Mouse (Mus musculus): ENCODE results near the gene Ntan1. TPM values are rescaled to one million over a fixed set of nuclear protein-coding genes. Genes with fewer than 3 reads are reported as not detected.
A peak's percentile ranks its signal among the peaks of the same experiment; 100 is the strongest.
"Not testable (repeated sequence)": the region's sequence is repeated elsewhere in the genome, so short reads cannot be mapped to it uniquely, and the experiment has no call there.

The Ntan1 gene
- 10 to 100 TPM; 84.7 to 86.4 TPM for total RNA-seq (2021)

DNA sequence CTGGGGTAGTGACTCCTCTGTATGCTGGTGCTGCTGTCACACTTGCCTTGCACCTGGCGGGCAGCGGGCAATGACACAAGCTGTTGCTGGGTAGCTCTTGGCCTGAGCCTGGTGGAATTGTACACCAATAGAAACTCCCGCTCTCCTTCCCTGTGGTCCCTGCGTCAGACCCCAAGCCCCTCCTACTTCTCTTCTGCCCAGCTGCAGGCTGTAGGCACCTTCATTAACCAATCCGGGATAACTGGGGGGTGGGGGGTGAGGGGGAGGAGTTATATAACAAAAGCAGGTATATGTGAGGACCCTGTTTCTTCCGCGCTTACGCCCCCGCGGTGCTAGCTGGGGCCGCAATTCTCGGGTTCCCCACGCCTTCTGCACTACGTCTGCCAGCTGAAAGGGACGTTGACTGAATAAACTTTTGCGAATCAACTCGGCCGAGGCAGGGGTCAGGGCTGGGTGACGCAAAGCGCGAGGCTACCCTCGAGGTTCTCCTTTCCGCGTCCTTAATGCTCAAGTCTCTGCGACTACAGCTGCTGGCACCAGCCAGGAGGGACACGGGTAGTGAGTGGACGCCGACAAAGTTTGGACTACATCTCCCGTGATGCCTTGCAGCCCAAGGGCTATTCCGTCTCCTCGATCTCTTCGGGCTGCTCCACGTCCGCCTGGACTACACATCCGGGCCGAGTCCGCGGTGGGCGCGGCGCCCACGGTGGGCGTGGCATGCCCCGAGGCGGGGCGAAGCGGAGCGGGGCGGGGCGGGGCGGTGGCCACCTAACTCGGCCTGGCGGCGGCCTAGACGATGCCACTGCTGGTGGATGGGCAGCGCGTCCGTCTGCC is at the start of gene Ntan1:
Gene Ntan1 (plus strand): TSS at position 286 of the 834 bp plus-strand sequence.
- peak; percentile 86 to 89 for DNase-seq (ENCODE audit: extremely low spot score in 1 of 2, low spot score in 1 of 2)

DNA sequence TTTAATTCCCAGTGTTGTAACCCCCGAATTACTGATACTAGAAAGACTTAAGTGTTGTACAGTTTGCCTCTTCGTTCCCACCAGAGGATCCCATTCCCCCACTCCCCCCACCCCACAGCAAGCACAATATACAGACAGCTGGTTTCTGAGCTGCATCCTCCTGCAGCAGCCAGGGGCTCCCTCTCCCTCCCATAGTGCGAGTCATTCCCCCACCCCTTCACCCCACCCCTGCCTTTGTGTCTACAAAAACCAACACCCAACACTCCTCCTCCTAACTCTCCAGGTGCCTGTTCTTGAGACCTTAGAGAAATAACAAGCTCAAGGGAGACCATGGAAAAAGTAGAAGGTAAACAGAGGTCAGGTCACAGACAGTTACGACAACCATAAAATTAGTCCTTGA is 47.0 kb upstream of the Ntan1 start:
- DNase-seq (ENCODE audit: extremely low spot score in 1 of 2, low spot score in 1 of 2): not testable (repeated sequence)

DNA sequence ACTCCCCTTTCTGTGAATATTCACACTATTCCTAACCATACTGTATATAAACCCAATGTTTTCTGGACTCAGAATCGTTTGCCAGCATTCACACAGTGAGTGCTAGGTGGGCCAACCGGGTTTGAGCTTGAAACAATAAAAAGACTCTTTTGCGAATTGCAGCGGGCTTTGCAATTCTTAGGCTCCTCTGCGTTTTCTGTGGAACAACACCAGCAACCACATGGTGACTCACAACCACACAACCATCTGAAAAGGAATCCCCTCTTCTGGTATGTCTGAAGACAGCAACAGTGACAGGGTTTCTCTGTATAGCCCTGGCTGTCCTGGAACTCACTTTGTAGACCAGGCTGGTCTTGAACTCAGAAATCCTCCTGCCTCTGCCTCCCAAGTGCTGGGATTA is 46.6 kb upstream of the Ntan1 start:
- not testable (repeated sequence) for DNase-seq (ENCODE audit: extremely low spot score in 1 of 2, low spot score in 1 of 2)

DNA sequence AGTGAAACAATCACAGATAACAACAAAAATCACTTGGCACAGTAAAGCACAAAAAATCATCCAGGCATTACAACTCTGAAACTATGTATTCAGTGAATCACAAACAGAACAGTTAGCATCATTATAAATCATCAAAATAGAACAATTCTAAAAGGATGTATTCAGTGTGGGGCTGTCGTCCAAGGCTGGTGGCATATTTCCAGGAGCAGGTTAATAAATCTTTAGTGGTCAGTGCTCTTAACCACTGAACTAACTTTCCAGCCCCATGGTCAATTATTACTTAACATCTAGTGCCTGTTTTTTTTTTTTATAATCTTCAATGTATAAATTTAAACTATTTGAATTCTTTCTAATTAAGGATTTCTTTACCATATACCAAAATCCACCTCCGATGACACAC is 44.6 kb upstream of the Ntan1 start:
- not testable (repeated sequence) for DNase-seq (ENCODE audit: extremely low spot score in 1 of 2, low spot score in 1 of 2)

DNA sequence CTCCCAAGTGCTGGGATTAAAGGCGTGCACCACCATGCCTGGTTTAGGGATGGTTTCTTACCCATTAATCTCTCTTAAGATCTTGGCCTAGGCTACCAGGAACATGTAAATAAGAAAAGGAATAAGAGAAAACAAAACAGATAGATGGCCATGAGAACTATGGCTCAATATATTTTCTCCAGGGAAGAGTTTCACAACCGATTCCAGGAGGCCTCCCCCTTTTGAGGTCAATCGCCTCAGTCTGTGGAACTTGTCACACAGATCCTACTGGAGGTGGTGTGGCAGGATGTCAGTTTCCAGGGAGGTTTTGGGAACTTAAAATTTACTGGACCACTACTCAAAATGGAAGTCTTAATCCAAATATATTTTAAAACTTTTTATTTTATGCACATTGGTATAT is 44.0 kb upstream of the Ntan1 start:
- DNase-seq (ENCODE audit: extremely low spot score in 1 of 2, low spot score in 1 of 2): not testable (repeated sequence)

DNA sequence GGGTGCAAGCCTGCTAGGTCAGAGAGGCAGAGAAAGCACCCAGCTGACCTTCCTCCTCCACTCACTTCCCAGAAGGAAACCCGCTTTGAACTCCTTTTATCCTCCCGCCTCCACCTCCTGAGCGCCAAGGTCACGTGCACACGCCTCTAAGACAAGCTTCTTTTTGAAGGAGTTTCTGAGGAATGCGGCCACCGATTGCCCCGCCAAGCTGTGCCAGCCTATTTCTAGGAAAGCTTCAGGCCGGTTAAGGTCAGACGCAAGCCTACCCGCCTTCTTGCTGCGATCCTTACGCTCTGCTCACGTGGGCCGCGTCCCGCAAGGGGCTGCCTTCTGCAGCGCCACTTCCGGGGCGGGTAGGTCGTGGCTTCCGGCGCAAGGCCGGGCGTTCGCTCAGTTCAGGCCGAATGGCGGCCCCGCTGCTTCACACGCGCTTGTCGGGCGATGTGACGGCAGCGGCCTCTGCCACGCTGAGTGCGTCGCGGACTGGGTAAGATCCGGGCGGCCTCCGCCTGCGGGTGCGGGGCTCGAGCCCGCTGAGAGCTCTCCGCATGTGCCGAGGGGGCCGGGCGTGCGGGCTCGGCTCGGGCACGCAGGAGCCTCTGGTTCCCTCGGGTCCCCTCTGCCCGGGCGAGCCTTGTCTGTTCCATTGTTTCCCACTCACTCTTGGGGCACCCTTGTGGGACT is 38.1 kb upstream of the Ntan1 start, which contains the start of gene Rrn3:
Gene Rrn3 (plus strand): TSS at position 356 of the 684 bp plus-strand sequence.
- DNase-seq (ENCODE audit: extremely low spot score in 1 of 2, low spot score in 1 of 2): peak; percentile 80 to 86

DNA sequence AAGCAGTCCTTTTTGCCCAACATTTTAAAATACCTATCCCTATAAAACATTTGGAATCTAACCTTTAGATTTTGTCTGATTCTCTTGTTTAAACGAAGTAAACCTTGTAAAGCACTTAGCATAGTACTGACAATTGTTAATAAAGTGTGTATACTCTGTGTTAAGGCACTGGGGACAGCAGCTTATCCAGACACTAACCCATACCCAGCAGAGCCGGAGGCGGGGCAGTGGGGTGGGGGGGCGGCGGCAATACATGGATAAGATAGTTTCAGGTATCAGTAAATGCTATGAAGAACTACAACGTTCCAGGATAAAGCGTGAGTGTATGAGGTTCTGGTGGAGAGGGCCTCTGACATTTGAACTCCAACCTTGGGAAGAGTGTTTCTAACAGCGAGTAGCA is 37.4 kb upstream of the Ntan1 start:
- DNase-seq (ENCODE audit: extremely low spot score in 1 of 2, low spot score in 1 of 2): no peak

DNA sequence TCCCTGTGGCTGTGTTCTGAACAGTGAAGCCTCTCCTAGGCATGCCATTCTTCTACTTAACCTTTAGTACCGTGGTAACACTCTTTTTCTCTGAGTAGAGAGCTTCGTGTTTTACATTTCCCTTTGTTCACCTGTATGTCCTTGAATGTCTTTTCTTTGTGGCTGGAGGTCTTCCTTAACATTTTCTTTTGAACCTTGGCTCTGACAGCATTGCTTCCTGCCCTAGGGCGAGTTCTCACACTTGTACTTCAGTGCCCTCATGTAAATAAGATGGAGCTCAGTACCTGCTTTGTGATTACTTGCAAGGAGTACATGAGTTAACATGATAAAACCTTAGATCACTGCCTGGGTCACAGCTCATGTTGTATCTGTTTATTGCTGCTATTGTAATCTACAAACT is 32.7 kb upstream of the Ntan1 start:
- no peak for DNase-seq (ENCODE audit: extremely low spot score in 1 of 2, low spot score in 1 of 2)

DNA sequence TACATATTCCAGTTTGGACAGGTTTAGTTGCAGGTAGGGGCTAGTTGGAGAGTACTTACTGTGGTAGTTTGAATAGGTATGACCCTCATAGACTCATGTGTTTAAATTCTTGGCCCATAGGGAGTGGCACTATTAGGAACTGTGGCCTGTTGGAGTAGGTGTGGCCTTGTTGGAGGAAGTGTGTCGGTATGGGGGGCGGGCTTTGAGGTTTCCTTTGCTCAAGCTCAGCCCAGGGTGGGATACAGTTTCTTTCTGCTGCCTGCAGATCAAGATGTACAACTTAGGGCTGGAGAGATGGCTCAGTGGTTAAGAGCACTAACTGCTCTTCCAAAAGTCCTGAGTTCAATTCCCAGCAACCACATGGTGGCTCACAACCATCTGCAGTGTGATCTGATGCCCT is 25.2 kb upstream of the Ntan1 start:
- not testable (repeated sequence) for DNase-seq (ENCODE audit: extremely low spot score in 1 of 2, low spot score in 1 of 2)

DNA sequence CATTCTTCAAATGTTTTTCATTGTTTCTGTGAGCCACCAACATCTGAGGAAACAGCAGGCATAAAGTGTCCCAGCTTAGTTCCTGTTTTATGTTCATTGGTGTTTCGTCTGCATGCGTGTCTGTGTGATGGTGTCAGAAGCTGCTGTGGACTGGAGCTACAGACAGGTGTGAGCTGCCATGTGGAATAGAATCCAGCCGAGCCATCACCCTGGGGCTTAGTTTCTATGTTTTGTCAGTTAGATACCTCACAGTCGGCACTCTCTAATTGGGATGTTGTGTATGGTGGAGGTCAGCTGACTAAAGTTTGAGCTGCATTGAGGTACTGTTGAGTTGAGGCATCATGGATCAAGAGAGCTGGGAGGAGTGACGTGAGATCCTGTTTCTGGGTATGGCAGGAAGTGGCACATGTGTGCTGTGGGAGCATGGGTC is 21.9 kb upstream of the Ntan1 start:
- DNase-seq (ENCODE audit: extremely low spot score in 1 of 2, low spot score in 1 of 2): no peak

DNA sequence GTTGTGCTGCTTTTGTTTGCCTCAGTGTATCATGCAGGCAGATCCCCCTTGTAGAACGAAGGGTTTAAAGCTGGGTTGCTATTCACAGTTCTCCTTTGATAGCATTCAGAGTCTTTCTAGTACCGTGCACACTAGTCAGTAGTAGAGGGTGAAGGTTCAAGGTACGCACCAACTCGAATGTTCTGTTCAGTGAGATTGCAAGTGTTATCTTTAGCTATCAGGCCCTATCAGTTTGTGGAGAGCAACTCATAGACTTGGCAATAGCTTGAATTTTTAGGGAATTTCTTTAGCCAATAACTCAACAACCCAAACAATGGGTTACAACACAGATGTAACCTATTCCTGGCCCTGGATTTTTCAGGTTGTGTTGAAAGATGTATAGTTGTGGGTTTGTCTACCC is 17.4 kb upstream of the Ntan1 start:
- DNase-seq (ENCODE audit: extremely low spot score in 1 of 2, low spot score in 1 of 2): no peak

DNA sequence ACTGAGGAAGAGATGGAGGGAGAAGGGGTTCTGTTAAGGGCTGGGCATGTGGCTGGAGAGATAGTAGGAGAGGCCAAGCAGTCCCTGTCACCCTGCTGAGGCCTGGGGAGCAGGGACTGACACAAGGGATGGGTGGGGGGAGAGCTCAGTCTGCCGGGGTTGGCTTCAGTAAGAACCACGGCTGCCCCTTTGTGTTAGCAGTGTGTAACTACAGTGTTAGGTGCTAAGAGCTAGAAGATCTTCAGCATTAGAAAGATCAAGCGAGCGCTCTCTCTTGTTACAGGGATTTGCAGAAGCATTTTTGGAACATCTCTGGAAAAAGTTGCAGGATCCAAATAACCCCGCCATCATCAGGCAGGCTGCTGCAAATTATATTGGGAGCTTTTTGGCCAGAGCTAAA is 14.0 kb upstream of the Ntan1 start:
- DNase-seq (ENCODE audit: extremely low spot score in 1 of 2, low spot score in 1 of 2): no peak

DNA sequence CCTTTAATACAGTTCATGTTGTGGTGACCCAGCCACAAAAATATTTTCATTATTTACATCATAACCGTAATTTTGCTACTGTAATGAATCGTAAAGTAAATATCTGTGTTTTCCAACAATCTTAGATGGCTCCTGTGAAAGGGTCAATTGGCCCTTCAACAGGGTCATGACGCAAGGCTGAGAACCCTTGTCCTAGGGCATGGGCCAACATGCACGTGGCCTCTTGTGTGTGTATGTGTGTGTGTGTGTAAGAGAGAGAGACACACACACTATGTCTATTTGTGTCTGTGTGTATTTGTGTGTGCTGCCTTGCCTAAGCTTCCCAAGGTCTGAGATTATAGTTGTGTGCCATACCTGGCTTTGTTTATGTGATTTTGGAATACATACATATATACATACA is 11.0 kb upstream of the Ntan1 start:
- no peak for DNase-seq (ENCODE audit: extremely low spot score in 1 of 2, low spot score in 1 of 2)

DNA sequence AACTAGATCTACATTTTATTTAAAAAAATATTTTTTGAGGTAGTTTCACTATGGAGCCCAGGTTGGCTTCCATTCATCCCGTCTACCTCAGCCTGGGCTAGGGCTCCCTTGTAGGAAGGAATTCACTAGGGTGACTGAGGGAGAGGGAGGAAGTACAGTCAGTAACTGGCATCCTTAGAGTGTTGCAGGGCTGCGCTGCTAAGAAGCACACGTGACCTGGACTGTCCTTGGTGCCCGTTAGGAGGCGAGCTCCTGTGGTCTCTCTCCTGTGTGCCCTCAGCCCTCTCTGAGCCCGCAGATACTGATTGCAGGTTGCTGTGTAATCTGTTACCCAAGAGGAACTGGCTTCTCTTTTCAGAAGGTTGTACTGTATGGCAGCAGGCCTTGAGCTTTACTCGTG is 10.2 kb upstream of the Ntan1 start:
- DNase-seq (ENCODE audit: extremely low spot score in 1 of 2, low spot score in 1 of 2): no peak

DNA sequence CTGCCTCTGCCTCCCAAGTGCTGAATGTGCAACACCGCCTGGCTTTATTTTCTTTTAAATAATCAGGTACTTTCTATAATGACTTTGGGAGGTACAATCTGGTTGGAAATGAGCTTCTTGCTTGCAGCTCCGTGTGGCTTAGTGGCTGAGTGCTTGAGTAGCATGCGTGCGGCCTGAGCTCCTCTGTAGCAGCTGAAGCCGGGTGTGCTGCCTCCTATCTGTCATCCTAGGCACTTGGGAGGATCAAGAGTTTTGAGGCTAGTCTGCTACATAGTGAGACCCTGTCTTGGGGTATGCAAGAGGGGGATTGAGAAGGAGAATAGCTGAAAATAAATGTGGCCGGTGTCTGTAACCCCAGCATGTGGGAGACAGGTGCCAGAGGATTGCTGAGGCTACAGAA is 6.5 kb upstream of the Ntan1 start:
- no peak for DNase-seq (ENCODE audit: extremely low spot score in 1 of 2, low spot score in 1 of 2)

DNA sequence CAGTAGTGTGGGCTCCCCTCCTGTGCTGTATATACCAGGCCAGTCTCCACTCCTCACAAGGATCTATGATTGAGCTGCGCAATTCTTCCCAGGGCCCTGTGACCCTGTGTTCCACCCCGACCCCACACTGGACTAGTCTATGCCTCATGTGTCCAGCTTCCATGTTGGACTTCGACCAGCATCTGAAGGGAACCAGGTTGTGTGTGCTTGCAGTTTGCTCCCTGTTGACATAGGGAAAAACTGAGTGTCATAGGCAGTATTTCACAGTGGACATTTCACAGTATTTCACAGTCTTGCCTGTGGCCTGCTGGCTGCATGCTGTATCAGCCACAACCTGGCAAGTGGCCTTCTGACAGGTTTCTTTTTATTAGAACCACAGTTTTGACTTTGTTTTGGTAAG is 5.4 kb upstream of the Ntan1 start:
- no peak for DNase-seq (ENCODE audit: extremely low spot score in 1 of 2, low spot score in 1 of 2)

DNA sequence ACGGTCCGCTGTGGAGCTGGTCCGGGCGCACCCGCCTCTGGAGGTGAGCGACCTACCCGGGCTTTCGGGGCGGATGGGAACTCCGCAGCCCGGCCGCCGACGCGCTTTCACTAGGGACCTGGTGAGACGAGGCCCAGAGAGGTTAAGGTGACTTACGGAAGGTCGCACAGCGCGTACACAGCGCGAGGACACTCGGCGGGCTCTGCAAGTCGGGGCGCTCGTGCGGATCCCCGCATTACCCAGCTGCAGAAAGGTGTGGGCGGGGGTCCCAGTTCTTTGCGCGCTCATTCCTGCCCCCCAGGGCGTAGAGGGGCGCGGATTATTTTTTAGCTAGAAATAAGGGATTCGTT is 724 bp downstream of the Ntan1 start:
- no peak for DNase-seq (ENCODE audit: extremely low spot score in 1 of 2, low spot score in 1 of 2)

DNA sequence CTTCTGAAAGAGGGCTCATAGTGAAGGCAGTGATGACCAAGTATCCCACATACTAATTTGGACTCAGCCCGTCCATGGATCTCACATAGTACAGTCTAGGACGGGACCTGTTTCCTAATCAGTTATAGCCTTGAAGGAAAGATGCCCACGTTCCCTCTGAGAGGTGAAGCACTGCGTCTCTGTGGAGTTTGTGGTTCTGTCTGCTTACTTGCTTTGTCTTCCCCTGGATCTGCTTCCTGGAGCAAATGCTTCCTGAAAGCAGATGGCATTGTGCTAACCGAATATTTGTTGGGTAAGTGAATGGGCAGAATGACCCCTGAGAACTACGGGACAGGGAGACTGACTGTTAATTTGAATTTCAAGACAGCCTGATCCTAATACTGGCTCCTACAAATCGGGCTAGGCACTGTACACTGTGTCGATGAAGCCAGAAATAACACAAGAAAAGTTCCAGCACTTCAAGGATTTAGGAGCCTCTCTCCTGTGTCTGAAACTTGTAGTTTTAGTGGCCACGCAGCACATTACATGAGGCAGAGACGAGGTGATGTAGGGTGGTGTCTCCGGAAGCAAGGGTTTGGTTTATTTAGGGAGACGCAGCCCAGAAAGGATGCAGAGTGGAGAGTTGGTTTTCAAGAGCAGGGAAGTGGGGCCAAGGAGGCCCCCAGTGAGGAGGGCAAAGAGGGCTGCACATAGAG is 1.3 kb downstream of the Ntan1 start:
- no peak for DNase-seq (ENCODE audit: extremely low spot score in 1 of 2, low spot score in 1 of 2)

DNA sequence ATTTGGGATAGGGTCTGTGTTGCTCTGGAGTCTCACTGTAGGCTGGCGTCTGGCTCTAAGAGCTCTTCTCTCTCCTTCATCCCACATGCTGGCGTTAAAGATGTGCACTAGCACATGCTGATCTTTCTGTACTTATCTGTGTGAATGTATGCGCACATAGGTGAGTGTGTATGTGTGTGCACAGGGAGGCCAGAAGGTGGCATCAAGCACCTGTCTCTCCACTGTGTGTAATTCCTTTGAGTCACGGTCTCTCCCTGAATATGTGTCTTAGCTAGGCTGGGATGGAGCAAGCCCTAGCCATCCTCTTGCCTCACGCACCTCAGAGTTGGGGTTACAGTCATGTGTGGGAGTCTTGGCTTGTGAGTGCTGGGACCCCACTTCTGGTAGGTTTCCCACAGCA is 2.1 kb downstream of the Ntan1 start:
- no peak for DNase-seq (ENCODE audit: extremely low spot score in 1 of 2, low spot score in 1 of 2)

DNA sequence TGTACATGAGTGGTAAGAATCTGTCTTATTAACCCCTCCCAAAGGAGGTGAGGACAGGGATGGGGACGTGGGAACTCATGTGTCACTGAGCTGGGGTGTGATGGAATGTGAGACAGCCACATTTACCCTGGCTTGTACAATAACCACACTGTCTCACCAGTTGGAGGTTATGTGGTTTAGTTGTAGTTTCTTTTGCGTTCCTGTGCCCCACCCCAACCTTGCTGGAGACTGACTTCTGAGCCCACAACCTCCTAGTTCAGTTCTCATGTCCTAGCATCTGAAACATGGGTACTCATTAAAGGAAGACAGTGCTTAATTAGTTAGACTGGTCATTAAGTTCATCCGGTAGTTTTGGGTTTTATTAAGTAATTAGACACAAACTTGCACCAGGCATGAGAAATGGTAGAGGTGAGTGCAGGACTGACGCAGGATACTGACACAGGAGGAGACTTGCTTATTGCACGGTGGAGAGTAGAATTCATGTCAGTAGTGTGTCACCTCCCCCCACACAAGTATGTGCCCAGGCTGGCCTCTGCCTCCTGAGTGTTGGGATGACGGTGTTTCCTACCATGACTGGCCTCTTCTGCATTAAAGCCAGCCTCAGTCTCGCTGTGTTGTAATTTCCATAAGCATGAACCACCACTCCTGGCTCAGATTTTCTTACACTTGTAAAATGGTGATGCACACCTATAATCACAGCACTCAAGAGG is 7.3 kb downstream of the Ntan1 start:
- DNase-seq (ENCODE audit: extremely low spot score in 1 of 2, low spot score in 1 of 2): no peak

DNA sequence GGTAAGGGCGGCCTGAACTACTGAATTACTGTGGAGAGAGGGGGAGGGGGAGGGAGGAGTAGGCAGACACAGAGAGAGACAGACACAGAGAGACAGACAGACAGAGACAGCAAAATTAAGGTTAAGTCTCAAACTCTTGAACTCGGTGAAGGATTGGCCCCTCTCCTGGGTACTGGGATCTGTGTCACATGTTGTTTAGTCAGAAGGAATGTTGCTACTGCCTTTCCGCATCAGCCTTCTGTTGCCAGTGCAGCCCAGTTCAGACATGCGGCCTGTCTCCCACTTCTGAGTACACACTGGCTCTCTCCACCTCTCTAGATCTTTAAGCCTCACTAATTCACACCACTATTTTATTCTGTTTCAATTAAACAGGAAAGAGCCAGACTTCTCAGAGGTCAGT is 7.9 kb downstream of the Ntan1 start:
- no peak for DNase-seq (ENCODE audit: extremely low spot score in 1 of 2, low spot score in 1 of 2)
